Mouse (Mus musculus) C2C12 (cell line): ENCODE results near the gene Fosl2.

ENCODE experiments used
- CEBPB ChIP-seq: IDR thresholded peaks from one replicate; pipeline ENCODE4 v1.6.1; 2011; ENCODE audit warnings: low read depth, mild to moderate bottlenecking, control low read depth, moderate library complexity
- CTCF ChIP-seq: IDR thresholded peaks from one replicate; pipeline ENCODE4 v1.5.1; 2011; ENCODE audit not compliant: control insufficient read depth, insufficient read depth, insufficient read length
- FOSL1 ChIP-seq: IDR thresholded peaks from one replicate; pipeline ENCODE4 v1.8.0; 2011; ENCODE audit warnings: mild to moderate bottlenecking, low read length; ENCODE audit not compliant: poor library complexity, insufficient read depth, severe bottlenecking
- MAX ChIP-seq: IDR thresholded peaks from one replicate; pipeline ENCODE4 v1.6.1; 2011; ENCODE audit warnings: mild to moderate bottlenecking, control low read depth
- MYOD1 ChIP-seq: IDR thresholded peaks from one replicate; pipeline ENCODE4 v1.6.1; 2011; ENCODE audit warnings: low read depth; ENCODE audit not compliant: control insufficient read depth, insufficient read length
- MYOG ChIP-seq: IDR thresholded peaks from one replicate; pipeline ENCODE4 v1.6.1; 2011; ENCODE audit not compliant: control insufficient read depth, insufficient read length; ENCODE audit errors: extremely low read depth

GRCm38 (mm10) chr5:32187717-32188116, 52.1 kb downstream of the Fosl2 start:
- TF ChIP-seq MAX (no peak), CTCF (no peak), MYOD1 (no peak), MYOG (no peak), CEBPB (no peak), FOSL1 (no peak)
